Mouse (Mus musculus): Measurements from ENCODE around the gene Msh5. TPM values are rescaled to one million over a fixed set of nuclear protein-coding genes. Genes with fewer than 3 reads are reported as not detected.
"Not testable (repeated sequence)": the region's sequence is repeated elsewhere in the genome, so short reads cannot be mapped to it uniquely, and the experiment has no call there.

The Msh5 gene
- total RNA-seq, 4 experiments from 2014 or later = 0.73 to 4.0 (median 2.2) TPM

DNA sequence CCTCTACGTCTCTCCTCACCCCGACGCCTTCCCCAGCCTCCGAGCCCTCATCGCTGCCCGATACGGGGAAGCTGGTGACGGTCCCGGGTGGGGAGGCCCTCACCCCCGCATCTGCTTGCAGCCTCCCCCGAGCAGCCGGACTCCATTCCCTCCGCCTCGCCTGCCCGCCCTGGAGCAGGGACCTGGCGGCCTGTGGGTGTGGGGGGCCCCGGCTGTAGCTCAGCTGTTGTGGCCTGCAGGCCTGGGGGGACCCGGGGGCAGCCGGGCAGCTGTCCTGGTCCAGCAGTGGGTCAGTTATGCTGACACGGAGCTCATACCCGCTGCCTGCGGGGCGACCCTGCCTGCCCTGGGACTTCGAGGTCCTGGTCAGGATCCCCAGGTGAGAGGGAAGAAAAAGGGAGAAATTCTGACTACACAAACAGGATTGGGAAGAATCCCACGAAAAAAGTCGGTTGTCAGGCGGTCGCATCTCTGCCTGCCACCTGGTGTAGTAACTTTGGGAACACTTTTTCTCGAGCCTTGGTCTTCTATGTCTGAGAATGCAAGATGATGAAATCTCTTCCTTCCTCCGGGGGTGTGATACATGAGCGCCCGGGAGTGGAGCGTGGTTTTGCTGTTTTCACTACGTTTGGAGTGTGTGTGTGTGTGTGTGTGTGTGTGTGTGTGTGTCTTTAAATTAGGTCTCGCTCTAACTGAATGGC, 44.9 kb downstream of the Msh5 start:
- DNase-seq = no peak

- peak; percentile 83 for DNase-seq
Observed at GRCm38 (mm10) chr17:35000717-35001451, 45.7 kb downstream of the Msh5 start, which contains the start of gene Vars. Vars (plus strand) TSS chr17:35000987.

DNA sequence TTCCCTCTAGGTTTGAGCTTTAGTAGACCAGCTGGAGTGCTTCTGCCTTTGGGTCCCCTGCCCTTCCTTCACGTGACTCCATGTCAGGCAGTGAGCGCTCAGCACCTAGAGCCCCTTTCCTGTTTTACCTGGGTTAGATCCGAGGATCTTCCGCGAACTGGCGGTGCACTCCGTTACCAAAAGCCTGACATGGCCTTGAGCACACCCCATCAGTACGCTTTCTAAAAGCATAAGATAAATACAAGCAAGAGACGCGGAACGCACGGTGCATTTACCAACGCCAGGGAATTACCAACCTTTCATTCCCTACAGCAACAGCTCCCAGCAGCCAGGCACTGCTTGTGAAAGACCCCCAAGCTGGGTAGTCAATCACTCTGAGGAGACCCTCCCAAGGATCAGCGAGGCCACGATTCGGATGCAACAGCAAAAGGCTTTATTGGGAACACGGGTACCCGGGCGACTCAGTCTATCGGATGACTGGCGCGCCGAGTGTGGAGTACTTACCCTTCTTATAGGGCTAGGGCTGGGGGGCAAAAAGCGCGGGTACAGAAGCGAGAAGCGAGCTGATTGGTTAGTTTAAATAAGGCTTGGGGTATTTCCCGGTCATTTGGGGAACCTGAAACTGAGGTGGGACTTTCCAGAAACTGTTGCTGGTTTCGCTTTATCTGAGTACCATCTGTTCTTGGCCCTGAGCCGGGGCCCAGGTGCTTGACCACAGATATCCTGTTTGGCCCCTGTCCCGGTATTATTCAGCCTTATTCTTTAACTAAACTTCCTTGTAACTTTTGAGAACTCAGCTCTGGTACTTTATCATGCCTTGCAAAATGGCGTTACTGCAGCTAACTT, 46.5 kb downstream of the Msh5 start:
- not testable (repeated sequence) for DNase-seq

DNA sequence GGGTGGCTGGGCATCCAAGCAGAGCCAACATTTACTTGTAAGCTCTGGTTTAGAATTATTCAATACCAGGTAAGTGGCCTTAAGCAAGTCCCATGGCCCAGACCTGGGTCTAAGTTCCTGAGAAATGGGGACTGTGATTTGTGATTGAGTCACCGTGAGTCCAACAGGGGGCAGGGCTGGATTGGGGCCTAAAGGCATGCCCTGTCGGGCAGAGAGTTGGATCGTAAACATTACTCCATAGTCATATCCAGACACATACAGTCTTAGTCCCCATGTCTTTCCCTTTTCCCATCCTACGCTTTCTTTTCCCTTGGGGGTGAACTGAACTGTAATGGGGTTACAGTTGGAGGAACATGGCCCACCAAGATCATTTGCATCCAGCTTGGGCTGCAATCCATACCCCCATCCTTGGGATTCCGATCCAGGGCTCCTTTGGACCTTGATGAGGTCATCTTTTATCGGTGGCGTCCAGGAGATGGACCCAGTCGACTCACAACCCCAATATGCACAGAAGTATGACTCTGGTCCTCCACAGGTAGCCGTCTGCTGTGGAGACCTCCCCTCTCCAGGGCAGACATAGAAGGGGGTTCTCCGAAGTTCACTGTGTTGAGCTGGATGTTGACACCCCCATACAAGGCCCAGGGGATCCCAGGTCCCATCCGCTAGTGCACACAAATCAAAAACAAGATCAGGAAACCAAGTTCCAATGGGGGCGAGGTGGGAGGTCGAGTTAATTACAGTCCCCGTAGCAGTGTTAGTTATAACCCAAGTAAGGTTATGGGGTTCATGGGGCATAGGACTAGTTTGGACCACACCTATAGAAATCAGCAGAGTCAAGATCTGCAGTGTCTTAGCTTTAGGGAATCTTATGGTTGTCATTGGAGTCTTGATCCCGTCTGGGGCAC, 47.8 kb downstream of the Msh5 start:
- DNase-seq = no peak

GRCm38 (mm10) chr17:34997142-34997483, 49.4 kb downstream of the Msh5 start:
- no peak for DNase-seq

DNA sequence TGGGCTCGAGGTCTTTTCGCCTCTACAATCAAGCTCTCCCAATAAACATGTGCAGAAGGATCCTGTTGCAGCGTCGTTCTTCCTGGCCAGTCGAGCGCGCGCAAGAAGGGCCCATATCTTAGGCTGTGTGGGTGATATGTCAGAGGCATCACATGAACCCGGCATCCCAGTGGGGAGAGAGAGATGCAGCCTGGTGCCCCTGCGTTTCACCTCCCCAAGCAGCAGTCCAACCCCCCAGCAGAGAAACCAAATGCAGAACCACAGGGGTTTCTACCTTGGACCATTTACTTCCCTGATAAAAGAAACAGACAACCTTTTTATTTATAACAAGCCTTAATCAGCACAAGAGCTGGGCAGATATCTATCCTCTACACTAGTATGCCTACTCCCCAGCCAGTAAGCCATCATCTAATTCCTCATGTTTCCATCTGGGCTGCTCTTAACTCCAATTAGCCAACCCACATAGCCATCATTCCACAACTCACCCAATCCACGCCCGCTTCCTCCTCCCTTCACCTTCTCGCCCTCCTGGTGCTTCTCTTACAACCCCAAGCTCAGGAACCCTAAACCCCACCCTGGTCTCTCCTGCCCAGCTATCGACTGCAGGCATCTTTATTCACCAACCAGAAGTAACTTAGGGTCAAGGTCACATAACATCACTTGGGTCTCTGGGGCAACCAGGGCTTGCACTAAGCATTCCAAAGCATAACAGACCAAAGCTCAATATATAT, 50.0 kb downstream of the Msh5 start:
- DNase-seq = no peak

GRCm38 (mm10) chr17:34995927-34996326, 50.6 kb downstream of the Msh5 start:
- DNase-seq = not testable (repeated sequence)

- DNase-seq = not testable (repeated sequence)
Observed at GRCm38 (mm10) chr17:34995192-34995591, 51.4 kb downstream of the Msh5 start.

- DNase-seq = no peak
Observed at GRCm38 (mm10) chr17:34994751-34995150, 51.8 kb downstream of the Msh5 start.

- no peak for DNase-seq
Observed at GRCm38 (mm10) chr17:34984218-34984617, 62.3 kb downstream of the Msh5 start.

- no peak for DNase-seq
Observed at GRCm38 (mm10) chr17:34982328-34982727, 64.2 kb downstream of the Msh5 start.

DNA sequence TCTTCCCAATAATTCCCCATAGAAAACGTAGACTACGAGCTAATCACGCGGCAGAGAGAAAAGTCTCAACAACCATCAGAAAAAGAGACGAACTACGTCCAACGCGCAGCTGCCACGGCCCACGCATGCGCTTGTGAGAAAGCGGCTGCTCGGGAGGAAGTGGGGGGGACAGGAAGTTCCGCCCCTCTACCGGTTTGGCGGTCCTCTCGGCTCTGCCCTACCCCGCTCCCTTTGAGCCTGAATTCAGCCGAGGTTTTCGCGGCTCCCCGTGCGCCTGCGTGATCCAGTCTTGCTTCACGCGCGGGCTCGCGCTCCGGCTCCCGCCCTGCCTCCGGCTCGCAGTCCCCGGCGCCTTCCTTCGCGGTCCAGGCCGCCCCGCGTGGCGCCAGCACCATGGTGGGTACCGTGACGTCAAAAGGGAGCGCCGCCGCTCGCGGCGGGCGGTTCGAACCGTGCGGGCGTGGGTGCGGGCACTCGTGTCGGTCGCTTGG, 64.8 kb downstream of the Msh5 start, which contains the start of gene Lsm2:
Lsm2 (plus strand) TSS at position 173 of the 491 bp plus-strand sequence.
- DNase-seq = peak; percentile 91

- DNase-seq = no peak
Observed at GRCm38 (mm10) chr17:34980655-34981054, 65.9 kb downstream of the Msh5 start.

DNA sequence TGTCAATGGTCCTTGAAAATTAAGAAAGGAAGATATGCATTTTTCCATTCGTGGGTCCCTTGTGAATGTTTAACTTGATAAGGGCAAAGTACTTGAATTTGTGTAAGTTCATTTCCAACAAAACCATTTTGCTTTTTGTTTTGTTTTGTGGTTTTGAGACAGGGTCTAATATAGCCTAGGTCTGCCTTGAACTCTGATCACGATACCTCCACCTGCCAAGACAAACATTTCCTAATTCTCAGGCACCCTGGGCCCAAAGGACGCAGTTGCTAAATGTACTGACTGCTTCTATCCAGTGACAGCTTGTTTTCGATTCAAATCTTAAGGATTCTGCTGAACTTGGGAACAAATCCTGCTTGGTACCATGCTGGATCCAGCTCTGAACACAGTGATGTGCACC, 66.9 kb downstream of the Msh5 start:
- DNase-seq = no peak

Other genes with a start within 250 kb of the Msh5 start
- gene Cyp21a1, start 242.2 kb downstream of the Msh5 start, total RNA-seq (2022) = over 10,000 TPM in 2 of 4 experiments, 1,000 to 10,000 TPM in 2; 6,868 to 18,233 (median 12,184) TPM
- gene Stk19, start 209.8 kb downstream of the Msh5 start, total RNA-seq (2022) = 10 to 100 TPM; 43.2 to 75.9 (median 64.6) TPM
- 10 to 100 TPM; 48.2 to 76.5 (median 67.0) TPM for gene Dxo, start 209.7 kb downstream of the Msh5 start, total RNA-seq (2022)
- gene Skiv2l, start 196.5 kb downstream of the Msh5 start, total RNA-seq (2022) = 10 to 100 TPM; 67.2 to 85.0 (median 83.5) TPM
- gene Nelfe, start 196.4 kb downstream of the Msh5 start, total RNA-seq (2022) = 10 to 100 TPM; 41.7 to 59.8 (median 53.8) TPM
- gene Cfb, start 184.2 kb downstream of the Msh5 start, total RNA-seq (2022) = 10 to 100 TPM in 3 of 4 experiments, 1 to 10 TPM in 1; 9.5 to 29.5 (median 17.1) TPM
- gene Zbtb12, start 167.3 kb downstream of the Msh5 start, total RNA-seq (2022) = 10 to 100 TPM; 15.0 to 21.0 (median 18.0) TPM
- gene Gm20547, start 164.7 kb downstream of the Msh5 start, total RNA-seq (2022) = under 1 TPM in 1 of 4 experiments, not detected in 3; 0.89 TPM
- gene C2, start 148.5 kb downstream of the Msh5 start, total RNA-seq (2022) = 100 to 1,000 TPM in 3 of 4 experiments, 10 to 100 TPM in 1; 86.8 to 164 (median 129) TPM
- gene Ehmt2, start 148.3 kb downstream of the Msh5 start, total RNA-seq (2022) = 100 to 1,000 TPM; 148 to 179 (median 173) TPM
- 1 to 10 TPM in 2 of 4 experiments, under 1 TPM in 2; 0.73 to 1.8 (median 1.1) TPM for gene Slc44a4, start 132.3 kb downstream of the Msh5 start, total RNA-seq (2022)
- gene Neu1, start 115.5 kb downstream of the Msh5 start, total RNA-seq (2022) = 10 to 100 TPM; 27.3 to 39.4 (median 28.1) TPM
- 100 to 1,000 TPM in 1 of 4 experiments, 10 to 100 TPM in 3; 24.5 to 115 (median 36.0) TPM for gene Hspa1b, start 87.5 kb downstream of the Msh5 start, total RNA-seq (2022)
- gene Gm20481, start 76.8 kb downstream of the Msh5 start, total RNA-seq (2022) = under 1 TPM in 1 of 4 experiments, not detected in 3; 0.73 TPM
- gene Hspa1a, start 74.6 kb downstream of the Msh5 start, total RNA-seq (2022) = 10 to 100 TPM; 11.9 to 35.8 (median 14.4) TPM
- under 1 TPM; 0.14 to 0.25 (median 0.17) TPM for gene Hspa1l, start 74.0 kb downstream of the Msh5 start, total RNA-seq (2022)
- gene Lsm2, start 64.9 kb downstream of the Msh5 start, total RNA-seq (2022) = 10 to 100 TPM; 28.2 to 35.4 (median 30.1) TPM
- gene Vars, start 45.8 kb downstream of the Msh5 start, total RNA-seq (2022) = 10 to 100 TPM; 57.9 to 76.0 (median 67.7) TPM
- 1 to 10 TPM in 2 of 4 experiments, under 1 TPM in 2; 0.75 to 1.8 (median 1.2) TPM for gene Vwa7, start 30.2 kb downstream of the Msh5 start, total RNA-seq (2022)
- gene Sapcd1, start 18.7 kb downstream of the Msh5 start, total RNA-seq (2022) = 1 to 10 TPM in 2 of 4 experiments, under 1 TPM in 2; 0.91 to 2.8 (median 0.99) TPM
- 100 to 1,000 TPM in 2 of 4 experiments, 10 to 100 TPM in 2; 83.2 to 134 (median 113) TPM for gene Clic1, start 3.2 kb upstream of the Msh5 start, total RNA-seq (2022)
- gene Ddah2, start 12.3 kb upstream of the Msh5 start, total RNA-seq (2022) = 10 to 100 TPM; 12.4 to 29.5 (median 21.6) TPM
- gene Ly6g6c, start 18.6 kb upstream of the Msh5 start, total RNA-seq (2022) = not detected
- not detected for gene Mpig6b, start 19.4 kb upstream of the Msh5 start, total RNA-seq (2022)
- not detected for gene Ly6g6e, start 30.2 kb upstream of the Msh5 start, total RNA-seq (2022)
- gene Ly6g6d, start 31.3 kb upstream of the Msh5 start, total RNA-seq (2022) = under 1 TPM in 2 of 4 experiments, not detected in 2; 0.46 to 0.68 TPM
- gene Ly6g6f, start 38.9 kb upstream of the Msh5 start, total RNA-seq (2022) = not detected
- gene Abhd16a, start 42.5 kb upstream of the Msh5 start, total RNA-seq (2022) = 100 to 1,000 TPM in 2 of 4 experiments, 10 to 100 TPM in 2; 79.4 to 124 (median 103) TPM
- not detected for gene Ly6g5c, start 61.5 kb upstream of the Msh5 start, total RNA-seq (2022)
- gene Ly6g5b, start 68.7 kb upstream of the Msh5 start, total RNA-seq (2022) = under 1 TPM in 3 of 4 experiments, not detected in 1; 0.38 to 0.91 (median 0.40) TPM
- 10 to 100 TPM; 12.6 to 17.9 (median 14.5) TPM for gene Gpank1, start 74.7 kb upstream of the Msh5 start, total RNA-seq (2022)
- gene Csnk2b, start 75.3 kb upstream of the Msh5 start, total RNA-seq (2022) = 100 to 1,000 TPM; 196 to 224 (median 222) TPM
- gene D17H6S53E, start 79.6 kb upstream of the Msh5 start, total RNA-seq (2022) = 10 to 100 TPM; 29.3 to 41.2 (median 39.6) TPM
- gene Apom, start 85.3 kb upstream of the Msh5 start, total RNA-seq (2022) = under 1 TPM in 2 of 4 experiments, not detected in 2; 0.28 to 0.32 TPM
- 100 to 1,000 TPM; 354 to 477 (median 417) TPM for gene Bag6, start 88.4 kb upstream of the Msh5 start, total RNA-seq (2022)
- 100 to 1,000 TPM; 241 to 340 (median 274) TPM for gene Prrc2a, start 118.2 kb upstream of the Msh5 start, total RNA-seq (2022)
- gene Aif1, start 129.3 kb upstream of the Msh5 start, total RNA-seq (2022) = 10 to 100 TPM in 2 of 4 experiments, 1 to 10 TPM in 2; 5.5 to 14.5 (median 10.5) TPM
- gene Lst1, start 141.7 kb upstream of the Msh5 start, total RNA-seq (2022) = 10 to 100 TPM in 1 of 4 experiments, 1 to 10 TPM in 3; 4.7 to 11.3 (median 8.2) TPM
- 10 to 100 TPM in 1 of 4 experiments, 1 to 10 TPM in 3; 1.3 to 10.3 (median 4.5) TPM for gene Ltb, start 147.7 kb upstream of the Msh5 start, total RNA-seq (2022)
- gene Tnf, start 155.3 kb upstream of the Msh5 start, total RNA-seq (2022) = 1 to 10 TPM in 2 of 4 experiments, under 1 TPM in 2; 0.56 to 2.2 (median 0.89) TPM
- gene Lta, start 158.6 kb upstream of the Msh5 start, total RNA-seq (2022) = 1 to 10 TPM in 1 of 4 experiments, under 1 TPM in 3; 0.28 to 1.1 (median 0.63) TPM
- gene Gm16181, start 174.1 kb upstream of the Msh5 start, total RNA-seq (2022) = not detected
- gene Atp6v1g2, start 186.9 kb upstream of the Msh5 start, total RNA-seq (2022) = 10 to 100 TPM in 1 of 4 experiments, 1 to 10 TPM in 3; 5.5 to 12.1 (median 7.4) TPM
- 10 to 100 TPM; 17.4 to 20.2 (median 19.8) TPM for gene Nfkbil1, start 189.0 kb upstream of the Msh5 start, total RNA-seq (2022)
- gene Ddx39b, start 195.0 kb upstream of the Msh5 start, total RNA-seq (2022) = 100 to 1,000 TPM; 181 to 239 (median 202) TPM
- 100 to 1,000 TPM; 209 to 349 (median 279) TPM for gene H2-D1, start 216.0 kb upstream of the Msh5 start, total RNA-seq (2022)

Data from adrenal gland, adult 8-10 months (tissue).